Mouse (Mus musculus): ENCODE measurements around the gene Pold1. TPM values are rescaled to one million over a fixed set of nuclear protein-coding genes. Genes with fewer than 3 reads are reported as not detected.

Pold1 gene
- total and polyA plus RNA-seq, 2 experiments from 2014 or later = 18.3 to 41.8 TPM

DNA sequence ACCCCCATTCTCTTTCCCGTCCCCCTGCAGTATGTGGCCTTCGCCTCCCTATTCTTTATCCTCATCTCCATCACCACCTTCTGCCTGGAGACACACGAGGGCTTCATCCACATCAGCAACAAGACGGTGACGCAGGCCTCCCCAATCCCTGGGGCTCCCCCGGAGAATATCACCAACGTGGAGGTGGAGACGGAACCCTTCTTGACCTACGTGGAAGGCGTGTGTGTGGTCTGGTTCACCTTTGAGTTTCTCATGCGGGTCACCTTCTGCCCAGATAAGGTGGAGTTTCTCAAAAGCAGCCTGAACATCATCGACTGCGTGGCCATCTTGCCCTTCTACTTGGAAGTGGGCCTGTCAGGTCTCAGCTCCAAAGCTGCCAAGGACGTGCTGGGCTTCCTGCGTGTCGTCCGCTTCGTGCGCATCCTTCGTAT lies 46.5 kb upstream of the Pold1 start:
- H3K27me3 ChIP-seq (ENCODE audit: control insufficient read depth, insufficient read depth, low read length) = peaks cover 42% of the 10 kb centered on the region
- peaks cover 10% of the 10 kb centered on the region; the same call in 1 of the 2 replicates for H3K4me1 ChIP-seq (ENCODE audit: control insufficient read depth, insufficient read depth)
- no peak overlapping the region for H3K27ac ChIP-seq (ENCODE audit: low read depth)
- H3K9ac ChIP-seq (replicated peaks; ENCODE audit: low read depth, low read length) = no peak overlapping the region
- ATAC-seq (ENCODE audit: insufficient read depth, low read depth) = no peak
- H3K36me3 ChIP-seq (replicated peaks; ENCODE audit: control insufficient read depth, insufficient read depth, low read length) = no peaks in the 10 kb centered on the region
- no peak overlapping the region for H3K4me3 ChIP-seq (ENCODE audit: low read depth, low read length)
- 85% methylated on average over 20 of the region's 20 CpGs for WGBS
- H3K4me2 ChIP-seq (ENCODE audit: low read depth, low read length) = no peak overlapping the region
- no peaks in the 10 kb centered on the region for H3K9me3 ChIP-seq (replicated peaks; ENCODE audit: control insufficient read depth, low read length)
- no peak for DNase-seq (ENCODE audit: low spot score)
- TF ChIP-seq EP300 (IDR thresholded peaks at IDR 0.05; ENCODE audit: low read depth) (no peak), CTCF (IDR thresholded peaks at IDR 0.05; ENCODE audit: low read depth) (no peak)

DNA sequence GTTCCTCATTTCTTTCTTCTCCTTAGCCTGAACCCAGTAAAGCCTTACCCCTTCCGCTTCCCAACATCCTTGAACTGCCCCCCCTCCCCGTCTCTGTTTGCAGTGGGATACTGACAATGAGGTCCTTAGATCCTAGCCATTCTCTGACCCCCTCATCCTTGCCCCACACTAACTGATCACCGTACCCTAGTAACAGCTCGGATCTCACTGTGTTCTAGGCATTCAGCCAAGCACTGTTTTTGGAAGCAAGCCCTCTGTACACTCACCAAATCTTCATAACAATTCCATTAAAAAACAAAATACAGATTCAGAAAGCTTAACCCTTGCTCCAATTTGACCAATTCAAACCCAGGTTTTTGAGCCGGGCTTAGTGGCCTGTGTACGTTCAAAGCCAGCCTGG lies 45.6 kb upstream of the Pold1 start:
- DNase-seq (ENCODE audit: low spot score) (no peak), ATAC-seq (ENCODE audit: insufficient read depth, low read depth) (no peak)
- Histone ChIP-seq H3K27ac (ENCODE audit: low read depth) (no peak overlapping the region), H3K27me3 (ENCODE audit: control insufficient read depth, insufficient read depth, low read length) (peaks cover 50% of the 10 kb centered on the region), H3K4me3 (ENCODE audit: low read depth, low read length) (no peak overlapping the region), H3K9ac (replicated peaks; ENCODE audit: low read depth, low read length) (no peak overlapping the region), H3K36me3 (replicated peaks; ENCODE audit: control insufficient read depth, insufficient read depth, low read length) (no peaks in the 10 kb centered on the region), H3K4me2 (ENCODE audit: low read depth, low read length) (no peak overlapping the region), H3K9me3 (replicated peaks; ENCODE audit: control insufficient read depth, low read length) (no peaks in the 10 kb centered on the region), H3K4me1 (ENCODE audit: control insufficient read depth, insufficient read depth) (peaks cover 10% of the 10 kb centered on the region)
- 52% methylated on average over 6 of the region's 6 CpGs for WGBS
- TF ChIP-seq CTCF (IDR thresholded peaks at IDR 0.05; ENCODE audit: low read depth) = no peak
- TF ChIP-seq EP300 (IDR thresholded peaks at IDR 0.05; ENCODE audit: low read depth) = no peak

DNA sequence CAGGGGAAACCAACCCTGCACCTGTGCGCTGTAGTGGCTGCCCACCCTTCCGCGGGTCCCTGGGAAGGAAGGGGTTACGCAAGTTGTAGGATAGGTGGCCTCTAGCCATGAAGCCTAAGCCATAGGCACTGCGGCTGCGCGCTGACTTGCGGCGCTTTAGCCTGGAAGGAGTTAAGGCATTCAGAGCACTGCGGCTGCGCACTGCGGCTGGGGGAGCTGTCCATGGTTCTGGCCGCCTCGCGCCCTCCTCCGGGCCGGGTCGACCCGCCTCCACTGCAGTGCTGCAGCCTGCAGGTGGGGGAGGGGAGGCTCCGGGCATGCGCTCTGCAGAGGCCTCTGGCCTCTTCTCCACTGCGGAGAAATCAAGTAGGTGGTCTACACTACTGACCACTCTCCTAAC lies 45.1 kb upstream of the Pold1 start:
- Histone ChIP-seq H3K4me3 (ENCODE audit: low read depth, low read length) (no peak overlapping the region), H3K9ac (replicated peaks; ENCODE audit: low read depth, low read length) (no peak overlapping the region), H3K9me3 (replicated peaks; ENCODE audit: control insufficient read depth, low read length) (no peaks in the 10 kb centered on the region), H3K4me2 (ENCODE audit: low read depth, low read length) (no peak overlapping the region), H3K4me1 (ENCODE audit: control insufficient read depth, insufficient read depth) (peaks cover 10% of the 10 kb centered on the region), H3K36me3 (replicated peaks; ENCODE audit: control insufficient read depth, insufficient read depth, low read length) (no peaks in the 10 kb centered on the region), H3K27ac (ENCODE audit: low read depth) (no peak overlapping the region), H3K27me3 (ENCODE audit: control insufficient read depth, insufficient read depth, low read length) (peaks cover 55% of the 10 kb centered on the region)
- ATAC-seq (ENCODE audit: insufficient read depth, low read depth) (peak; percentile 49), DNase-seq (ENCODE audit: low spot score) (peak; percentile 46)
- under 1% methylated on average over 22 of the region's 22 CpGs for WGBS
- TF ChIP-seq EP300 (IDR thresholded peaks at IDR 0.05; ENCODE audit: low read depth) (no peak), CTCF (IDR thresholded peaks at IDR 0.05; ENCODE audit: low read depth) (no peak)

DNA sequence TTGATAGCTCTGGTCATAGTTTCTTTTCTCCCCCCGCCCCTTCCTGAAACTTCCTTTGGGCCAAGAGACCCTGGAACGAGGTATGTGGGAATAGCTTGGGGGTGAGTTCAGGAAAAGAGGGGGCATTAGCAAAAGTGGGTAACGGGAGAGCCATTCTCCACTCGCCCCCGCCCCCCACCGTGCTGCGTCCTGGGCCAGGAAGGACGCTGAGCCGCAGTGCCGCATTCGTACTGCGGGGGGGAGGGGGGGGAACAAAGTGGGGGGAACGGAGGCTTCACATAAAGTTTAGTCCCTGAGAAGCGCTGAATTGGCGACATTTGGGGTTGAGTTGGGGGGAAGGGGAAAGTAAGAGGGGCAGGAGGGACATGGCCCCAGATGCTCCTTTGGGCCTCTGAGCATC lies 44.4 kb upstream of the Pold1 start:
- Histone ChIP-seq H3K27me3 (ENCODE audit: control insufficient read depth, insufficient read depth, low read length) (peaks cover 63% of the 10 kb centered on the region), H3K4me1 (ENCODE audit: control insufficient read depth, insufficient read depth) (peaks cover 10% of the 10 kb centered on the region), H3K4me3 (ENCODE audit: low read depth, low read length) (no peak overlapping the region), H3K9ac (replicated peaks; ENCODE audit: low read depth, low read length) (no peak overlapping the region), H3K27ac (ENCODE audit: low read depth) (no peak overlapping the region), H3K4me2 (ENCODE audit: low read depth, low read length) (no peak overlapping the region), H3K9me3 (replicated peaks; ENCODE audit: control insufficient read depth, low read length) (no peaks in the 10 kb centered on the region), H3K36me3 (replicated peaks; ENCODE audit: control insufficient read depth, insufficient read depth, low read length) (no peaks in the 10 kb centered on the region)
- no peak for TF ChIP-seq EP300 (IDR thresholded peaks at IDR 0.05; ENCODE audit: low read depth)
- no peak for TF ChIP-seq CTCF (IDR thresholded peaks at IDR 0.05; ENCODE audit: low read depth)
- DNase-seq (ENCODE audit: low spot score) = no peak
- WGBS = 2% methylated on average over 15 of the region's 15 CpGs
- ATAC-seq (ENCODE audit: insufficient read depth, low read depth) = no peak

DNA sequence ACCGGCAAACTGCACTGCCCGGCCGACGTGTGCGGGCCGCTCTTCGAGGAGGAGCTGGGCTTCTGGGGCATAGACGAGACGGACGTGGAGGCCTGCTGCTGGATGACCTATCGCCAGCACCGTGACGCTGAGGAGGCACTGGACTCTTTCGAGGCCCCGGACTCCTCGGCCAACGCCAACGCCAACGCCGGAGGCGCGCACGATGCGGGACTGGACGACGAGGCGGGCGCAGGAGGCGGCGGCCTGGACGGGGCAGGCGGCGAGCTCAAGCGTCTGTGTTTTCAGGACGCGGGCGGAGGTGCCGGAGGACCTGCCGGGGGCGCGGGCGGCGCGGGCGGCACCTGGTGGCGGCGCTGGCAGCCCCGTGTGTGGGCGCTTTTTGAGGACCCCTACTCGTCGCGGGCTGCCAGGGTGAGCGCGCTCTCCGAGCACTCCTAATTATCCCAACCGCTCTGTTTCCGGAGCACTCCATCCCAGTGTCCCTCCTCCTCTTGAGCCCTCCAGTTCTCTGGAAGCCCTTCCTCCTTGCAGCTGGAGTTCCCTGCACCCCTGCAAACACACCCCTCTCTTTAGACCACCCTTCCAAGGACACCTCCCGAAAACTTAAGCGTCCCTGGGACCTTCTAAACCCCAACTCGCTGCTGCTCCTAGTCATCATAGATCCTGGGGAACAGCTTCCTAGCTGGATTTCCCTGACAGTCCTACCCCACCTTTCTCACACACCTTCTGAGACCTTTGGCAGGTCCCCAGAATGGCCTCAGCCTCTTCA lies 42.9 kb upstream of the Pold1 start:
- ATAC-seq (ENCODE audit: insufficient read depth, low read depth) (no peak), DNase-seq (ENCODE audit: low spot score) (no peak)
- Histone ChIP-seq H3K27ac (ENCODE audit: low read depth) (no peak overlapping the region), H3K36me3 (replicated peaks; ENCODE audit: control insufficient read depth, insufficient read depth, low read length) (no peaks in the 10 kb centered on the region), H3K4me1 (ENCODE audit: control insufficient read depth, insufficient read depth) (peaks cover 12% of the 10 kb centered on the region), H3K4me2 (ENCODE audit: low read depth, low read length) (peak overlapping the region; percentile 91), H3K4me3 (ENCODE audit: low read depth, low read length) (peak overlapping the region; percentile 49), H3K27me3 (ENCODE audit: control insufficient read depth, insufficient read depth, low read length) (peaks cover 75% of the 10 kb centered on the region), H3K9me3 (replicated peaks; ENCODE audit: control insufficient read depth, low read length) (no peaks in the 10 kb centered on the region), H3K9ac (replicated peaks; ENCODE audit: low read depth, low read length) (no peak overlapping the region)
- TF ChIP-seq EP300 (IDR thresholded peaks at IDR 0.05; ENCODE audit: low read depth) (no peak), CTCF (IDR thresholded peaks at IDR 0.05; ENCODE audit: low read depth) (no peak)
- under 1% methylated on average over 41 of the region's 60 CpGs for WGBS
